Mouse (Mus musculus): ENCODE results near the gene Camk1d. TPM values are rescaled to one million over a fixed set of nuclear protein-coding genes. Genes with fewer than 3 reads are reported as not detected.

The Camk1d gene
- polyA plus RNA-seq, 2 experiments = 0.63 to 0.83 TPM

DNA sequence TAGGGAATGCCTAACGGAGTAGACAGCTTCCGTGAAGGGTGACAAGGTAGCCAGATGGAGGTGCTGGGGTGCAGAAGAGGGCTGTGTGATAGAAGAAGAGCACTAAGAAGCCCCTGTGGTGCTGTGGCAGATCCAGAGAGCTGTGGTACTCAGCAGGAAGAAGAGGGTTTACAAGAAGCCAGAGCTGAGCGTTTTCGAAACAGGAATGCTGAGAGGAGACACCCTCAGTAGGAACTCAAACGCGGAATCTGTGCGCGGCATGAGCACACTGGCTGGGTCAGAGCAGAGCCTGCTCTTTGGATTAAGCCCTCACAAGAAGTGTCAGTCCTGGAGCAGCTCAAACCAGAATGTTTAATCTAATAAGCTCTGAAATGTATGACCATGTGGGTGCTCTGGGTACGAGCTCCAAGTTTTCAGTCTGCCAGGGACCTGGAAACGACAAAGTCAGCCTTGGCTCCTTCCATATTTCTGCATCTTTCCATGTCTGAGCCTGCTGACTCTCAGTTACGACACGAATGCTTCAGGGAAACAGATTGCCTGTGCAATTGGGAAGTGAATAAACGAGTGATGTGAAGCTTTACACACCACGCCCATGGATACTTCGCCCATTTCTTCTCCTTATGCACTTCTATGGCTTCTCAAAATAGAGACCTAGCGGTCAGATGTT lies 278.6 kb downstream of the Camk1d start:
- Histone ChIP-seq H3K4me1 (replicated peaks; ENCODE audit: control insufficient read depth in 2 of 2, insufficient read depth in 2 of 2, low read length in 1 of 2) (no peaks in the 10 kb centered on the region), H3K36me3 (replicated peaks; ENCODE audit: control insufficient read depth, insufficient read depth, low read depth) (no peaks in the 10 kb centered on the region), H3K9me3 (ENCODE audit: control insufficient read depth, low read length) (no peaks in the 10 kb centered on the region), H3K4me2 (ENCODE audit: low read depth) (no peak overlapping the region), H3K27me3 (ENCODE audit: control insufficient read depth, insufficient read depth, low read length) (no peaks in the 10 kb centered on the region), H3K27ac (no peak overlapping the region), H3K4me3 (ENCODE audit: insufficient read depth in 1 of 2, low read depth in 2 of 2, low read length in 2 of 2) (no peak overlapping the region), H3K9ac (replicated peaks) (no peak overlapping the region)
- no peak for DNase-seq (ENCODE audit: low read depth in 3 of 3, low spot score in 3 of 3)
- WGBS (ENCODE audit: insufficient replicate concordance) = 60% methylated on average over 16 of the region's 16 CpGs
- TF ChIP-seq CTCF (IDR thresholded peaks at IDR 0.05; ENCODE audit: low read depth) (no peak), EP300 (IDR thresholded peaks at IDR 0.05; ENCODE audit: low read depth) (no peak)
- no peak for ATAC-seq (ENCODE audit: insufficient read depth)

DNA sequence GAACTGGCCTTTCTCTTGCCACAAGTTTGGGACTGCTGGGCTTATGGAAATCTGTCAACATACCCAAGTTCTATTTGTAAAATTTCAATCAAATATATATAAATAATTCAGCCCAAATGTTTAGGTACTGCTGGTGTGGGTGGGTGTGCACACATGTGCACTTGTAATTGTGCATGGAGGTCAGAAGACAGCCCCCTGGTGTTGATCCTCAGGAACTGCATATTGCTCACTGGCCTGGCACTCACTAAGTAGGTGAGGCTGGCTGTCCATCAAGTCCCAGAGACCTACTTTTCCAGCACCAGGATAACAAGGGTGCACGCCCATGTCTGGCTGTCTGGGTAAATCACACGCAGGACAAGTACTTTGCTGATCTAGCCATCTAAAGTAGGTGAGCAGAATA lies 283.0 kb downstream of the Camk1d start:
- DNase-seq (ENCODE audit: low read depth in 3 of 3, low spot score in 3 of 3) (no peak), ATAC-seq (ENCODE audit: insufficient read depth) (no peak)
- Histone ChIP-seq H3K27me3 (ENCODE audit: control insufficient read depth, insufficient read depth, low read length) (no peaks in the 10 kb centered on the region), H3K9me3 (ENCODE audit: control insufficient read depth, low read length) (no peaks in the 10 kb centered on the region), H3K4me2 (ENCODE audit: low read depth) (no peak overlapping the region), H3K4me1 (replicated peaks; ENCODE audit: control insufficient read depth in 2 of 2, insufficient read depth in 2 of 2, low read length in 1 of 2) (no peaks in the 10 kb centered on the region), H3K9ac (replicated peaks) (no peak overlapping the region), H3K27ac (no peak overlapping the region), H3K36me3 (replicated peaks; ENCODE audit: control insufficient read depth, insufficient read depth, low read depth) (no peaks in the 10 kb centered on the region), H3K4me3 (ENCODE audit: insufficient read depth in 1 of 2, low read depth in 2 of 2, low read length in 2 of 2) (no peak overlapping the region)
- 25% methylated on average over 2 of the region's 2 CpGs for WGBS (ENCODE audit: insufficient replicate concordance)
- TF ChIP-seq EP300 (IDR thresholded peaks at IDR 0.05; ENCODE audit: low read depth) = no peak
- peak; percentile 79 for TF ChIP-seq CTCF (IDR thresholded peaks at IDR 0.05; ENCODE audit: low read depth)

DNA sequence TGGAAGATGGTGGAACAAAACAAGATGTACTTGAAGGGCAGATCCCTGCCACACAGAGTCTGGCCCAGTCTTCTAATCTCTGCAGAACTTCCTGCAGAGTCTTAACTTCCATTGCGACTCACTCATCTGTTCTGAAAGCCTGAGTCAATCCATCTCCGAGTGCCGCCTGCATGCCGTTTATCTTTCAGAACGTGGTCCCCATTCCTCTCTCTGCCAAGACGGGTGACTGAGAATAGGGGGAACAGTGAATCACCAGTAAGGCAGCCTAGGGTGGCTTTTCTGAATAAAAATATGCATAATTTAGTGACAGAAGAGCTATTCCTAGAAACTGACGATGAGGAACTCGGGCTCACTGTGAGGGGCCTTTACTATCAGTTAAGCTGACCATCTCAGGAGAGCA lies 284.4 kb downstream of the Camk1d start:
- no peak for TF ChIP-seq EP300 (IDR thresholded peaks at IDR 0.05; ENCODE audit: low read depth)
- TF ChIP-seq CTCF (IDR thresholded peaks at IDR 0.05; ENCODE audit: low read depth) = no peak
- DNase-seq (ENCODE audit: low read depth in 3 of 3, low spot score in 3 of 3) (no peak), ATAC-seq (ENCODE audit: insufficient read depth) (no peak)
- Histone ChIP-seq H3K9ac (replicated peaks) (no peak overlapping the region), H3K4me2 (ENCODE audit: low read depth) (no peak overlapping the region), H3K9me3 (ENCODE audit: control insufficient read depth, low read length) (no peaks in the 10 kb centered on the region), H3K36me3 (replicated peaks; ENCODE audit: control insufficient read depth, insufficient read depth, low read depth) (no peaks in the 10 kb centered on the region), H3K4me3 (ENCODE audit: insufficient read depth in 1 of 2, low read depth in 2 of 2, low read length in 2 of 2) (no peak overlapping the region), H3K27ac (no peak overlapping the region), H3K27me3 (ENCODE audit: control insufficient read depth, insufficient read depth, low read length) (no peaks in the 10 kb centered on the region), H3K4me1 (replicated peaks; ENCODE audit: control insufficient read depth in 2 of 2, insufficient read depth in 2 of 2, low read length in 1 of 2) (no peaks in the 10 kb centered on the region)
- 40% methylated on average over 8 of the region's 8 CpGs for WGBS (ENCODE audit: insufficient replicate concordance)

DNA sequence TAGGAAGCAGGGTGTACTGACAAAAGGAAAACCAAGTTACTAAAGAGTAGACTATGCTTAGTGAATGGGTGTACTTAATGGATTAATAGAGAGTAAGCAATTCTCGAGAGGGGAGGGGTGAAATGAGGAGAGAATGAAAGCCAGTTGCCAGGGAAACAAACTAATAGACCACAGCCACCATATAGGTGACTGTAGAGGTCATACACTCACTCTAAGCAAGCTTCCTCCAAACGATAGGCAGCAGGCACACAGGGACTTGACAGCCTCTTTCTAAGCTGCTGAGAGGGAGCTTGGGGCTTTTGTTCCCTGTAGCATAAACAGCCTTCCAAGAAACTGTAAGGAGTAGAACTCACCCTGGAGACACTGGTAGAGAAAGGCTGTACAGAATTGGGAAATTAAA lies 288.2 kb downstream of the Camk1d start:
- Histone ChIP-seq H3K27ac (no peak overlapping the region), H3K4me1 (replicated peaks; ENCODE audit: control insufficient read depth in 2 of 2, insufficient read depth in 2 of 2, low read length in 1 of 2) (no peaks in the 10 kb centered on the region), H3K27me3 (ENCODE audit: control insufficient read depth, insufficient read depth, low read length) (no peaks in the 10 kb centered on the region), H3K9me3 (ENCODE audit: control insufficient read depth, low read length) (no peaks in the 10 kb centered on the region), H3K4me2 (ENCODE audit: low read depth) (no peak overlapping the region), H3K4me3 (ENCODE audit: insufficient read depth in 1 of 2, low read depth in 2 of 2, low read length in 2 of 2) (no peak overlapping the region), H3K9ac (replicated peaks) (no peak overlapping the region), H3K36me3 (replicated peaks; ENCODE audit: control insufficient read depth, insufficient read depth, low read depth) (no peaks in the 10 kb centered on the region)
- TF ChIP-seq CTCF (IDR thresholded peaks at IDR 0.05; ENCODE audit: low read depth) (no peak), EP300 (IDR thresholded peaks at IDR 0.05; ENCODE audit: low read depth) (no peak)
- ATAC-seq (ENCODE audit: insufficient read depth) (no peak), DNase-seq (ENCODE audit: low read depth in 3 of 3, low spot score in 3 of 3) (no peak)
- WGBS (ENCODE audit: insufficient replicate concordance) = 24% methylated on average over 2 of the region's 2 CpGs

DNA sequence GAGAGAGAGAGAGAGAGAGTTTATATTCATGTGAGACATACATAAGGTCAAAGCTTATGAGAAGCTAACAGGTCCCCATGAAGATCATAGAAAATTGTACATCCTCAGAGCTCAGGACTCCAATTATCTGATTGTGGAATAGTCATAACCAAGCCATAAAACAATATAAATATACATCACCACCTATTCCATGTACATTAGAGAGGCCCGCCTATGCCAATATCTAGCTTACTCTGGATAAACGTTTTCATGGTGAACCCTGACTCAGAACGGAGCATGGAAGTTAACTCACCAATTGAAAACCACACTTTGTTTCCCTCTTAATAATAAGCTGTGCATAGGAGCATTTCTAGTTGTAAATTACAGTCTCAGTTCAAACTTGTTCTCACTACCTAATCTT lies 288.7 kb downstream of the Camk1d start:
- H3K9ac ChIP-seq (replicated peaks) = no peak overlapping the region
- TF ChIP-seq EP300 (IDR thresholded peaks at IDR 0.05; ENCODE audit: low read depth) (no peak), CTCF (IDR thresholded peaks at IDR 0.05; ENCODE audit: low read depth) (no peak)
- no peak for ATAC-seq (ENCODE audit: insufficient read depth)
- 56% methylated on average over 3 of the region's 3 CpGs for WGBS (ENCODE audit: insufficient replicate concordance)
- DNase-seq (ENCODE audit: low read depth in 3 of 3, low spot score in 3 of 3) = no peak
- H3K4me3 ChIP-seq (ENCODE audit: insufficient read depth in 1 of 2, low read depth in 2 of 2, low read length in 2 of 2) = no peak overlapping the region
- no peaks in the 10 kb centered on the region for H3K9me3 ChIP-seq (ENCODE audit: control insufficient read depth, low read length)
- no peaks in the 10 kb centered on the region for H3K4me1 ChIP-seq (replicated peaks; ENCODE audit: control insufficient read depth in 2 of 2, insufficient read depth in 2 of 2, low read length in 1 of 2)
- no peaks in the 10 kb centered on the region for H3K36me3 ChIP-seq (replicated peaks; ENCODE audit: control insufficient read depth, insufficient read depth, low read depth)
- H3K27ac ChIP-seq = no peak overlapping the region
- no peaks in the 10 kb centered on the region for H3K27me3 ChIP-seq (ENCODE audit: control insufficient read depth, insufficient read depth, low read length)
- no peak overlapping the region for H3K4me2 ChIP-seq (ENCODE audit: low read depth)

All from liver, embryonic 14.5 days (tissue).